Mouse (Mus musculus): Measurements from ENCODE around the gene Gfap. TPM values are rescaled to one million over a fixed set of nuclear protein-coding genes. Genes with fewer than 3 reads are reported as not detected.
A peak's percentile ranks its signal among the peaks of the same experiment; 100 is the strongest.

Gfap gene
- polyA plus RNA-seq, 1 experiment from 2014 or later: 1.1 TPM

DNA sequence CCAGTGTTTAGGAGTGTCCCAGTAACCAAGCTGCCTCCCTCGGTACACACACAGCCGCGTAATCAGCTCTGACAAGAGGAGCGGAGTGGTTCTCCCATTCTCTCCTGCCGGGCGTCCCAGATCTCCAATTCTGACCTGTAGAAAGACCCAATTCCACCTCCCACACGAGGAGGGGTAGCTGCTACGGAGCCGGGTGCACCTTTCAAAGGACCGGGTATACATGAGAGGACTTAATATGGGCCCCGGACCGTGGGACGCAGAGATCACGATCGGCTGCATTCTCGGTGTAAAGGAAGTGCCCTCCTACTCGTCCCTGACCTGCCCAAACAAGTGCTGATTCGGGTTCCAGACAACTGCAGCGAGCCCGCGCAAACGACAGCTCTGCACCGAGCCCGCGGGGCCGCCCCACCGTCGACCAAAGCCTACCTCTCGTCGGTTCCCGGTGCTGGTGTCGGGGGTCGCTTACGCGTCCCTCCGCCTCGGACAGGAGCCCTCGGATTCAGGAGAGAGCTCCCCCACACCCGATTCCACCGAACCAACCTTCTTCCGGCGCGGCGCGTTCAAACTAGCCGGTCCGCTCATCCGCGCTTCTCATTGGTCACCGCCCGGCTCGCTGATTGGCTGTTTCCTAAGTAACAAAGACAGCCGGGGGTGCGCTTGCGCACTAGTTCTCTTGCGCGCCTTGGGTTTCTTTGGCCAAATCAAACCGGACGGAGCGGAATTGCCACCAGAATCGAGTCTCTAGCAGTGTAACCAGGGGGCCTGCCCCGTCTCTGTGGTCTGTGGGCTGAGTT, 24.0 kb upstream of the Gfap start, which contains the start of gene Kif18b:
Gene Kif18b (minus strand): TSS at position 568 of the 794 bp plus-strand sequence.
- peak within 1 kb of the TSS; percentile 83 for H3K4me2 ChIP-seq (replicated peaks; ENCODE audit: low read depth)
- no peaks in the 10 kb centered on the region for H3K9me3 ChIP-seq (ENCODE audit: control insufficient read depth, low read length)
- no peaks in the 10 kb centered on the region for H3K27me3 ChIP-seq (ENCODE audit: control insufficient read depth, insufficient read depth, low read length)
- 0 out of 2 replicates have a peak, but pooled peaks cover 2% of the 10 kb centered on the region for H3K4me1 ChIP-seq (replicated peaks; ENCODE audit: control insufficient read depth, insufficient read depth)
- H3K27ac ChIP-seq (replicated peaks): peak within 1 kb of the TSS; percentile 80
- peak; percentile 94 for DNase-seq (ENCODE audit: low spot score)
- WGBS: under 1% methylated on average over 62 of the region's 62 CpGs
- no peaks in the 10 kb centered on the region; the same call in 1 of the 2 replicates for H3K36me3 ChIP-seq (ENCODE audit: control insufficient read depth, insufficient read depth, low read length)
- ATAC-seq (ENCODE audit: low FRiP score, low TSS enrichment): peak; percentile 92
- H3K4me3 ChIP-seq (ENCODE audit: low read depth, low read length): peak within 1 kb of the TSS; percentile 68
- peak within 1 kb of the TSS; percentile 56 for H3K9ac ChIP-seq (ENCODE audit: low read length)
- TF ChIP-seq CTCF (IDR thresholded peaks at IDR 0.05; ENCODE audit: low read depth) (no peak), EP300 (optimal IDR thresholded peaks at IDR 0.05) (no peak)

DNA sequence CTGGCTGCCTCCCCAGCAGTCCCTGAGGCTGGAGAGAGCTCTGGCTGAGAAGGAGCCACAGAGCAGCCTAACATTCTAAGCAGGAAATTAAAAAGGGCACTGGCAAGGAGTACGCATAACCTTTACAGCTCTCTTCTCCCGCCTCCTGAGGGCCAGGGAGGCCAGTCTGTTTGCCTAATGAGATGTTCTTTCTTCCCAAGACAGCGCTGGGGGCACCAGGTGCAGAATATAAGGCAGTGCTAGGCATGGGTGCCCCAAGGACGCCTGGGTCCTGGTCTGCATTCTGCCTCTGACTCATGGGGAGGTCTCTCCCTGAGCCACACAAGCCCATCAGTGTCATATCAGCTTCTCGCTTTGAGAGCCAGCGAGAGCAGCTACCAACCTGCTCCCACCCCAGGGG, 20.8 kb upstream of the Gfap start:
- no peak for DNase-seq (ENCODE audit: low spot score)
- H3K4me3 ChIP-seq (ENCODE audit: low read depth, low read length): no peak overlapping the region
- no peak for TF ChIP-seq CTCF (IDR thresholded peaks at IDR 0.05; ENCODE audit: low read depth)
- no peaks in the 10 kb centered on the region; the same call in 1 of the 2 replicates for H3K36me3 ChIP-seq (ENCODE audit: control insufficient read depth, insufficient read depth, low read length)
- H3K4me2 ChIP-seq (replicated peaks; ENCODE audit: low read depth): no peak overlapping the region
- 78% methylated on average over 6 of the region's 6 CpGs for WGBS
- H3K27ac ChIP-seq (replicated peaks): no peak overlapping the region
- ATAC-seq (ENCODE audit: low FRiP score, low TSS enrichment): no peak
- H3K27me3 ChIP-seq (ENCODE audit: control insufficient read depth, insufficient read depth, low read length): no peaks in the 10 kb centered on the region
- H3K9me3 ChIP-seq (ENCODE audit: control insufficient read depth, low read length): no peaks in the 10 kb centered on the region
- H3K4me1 ChIP-seq (replicated peaks; ENCODE audit: control insufficient read depth, insufficient read depth): 0 out of 2 replicates have a peak, but pooled peaks cover 2% of the 10 kb centered on the region
- no peak overlapping the region for H3K9ac ChIP-seq (ENCODE audit: low read length)

DNA sequence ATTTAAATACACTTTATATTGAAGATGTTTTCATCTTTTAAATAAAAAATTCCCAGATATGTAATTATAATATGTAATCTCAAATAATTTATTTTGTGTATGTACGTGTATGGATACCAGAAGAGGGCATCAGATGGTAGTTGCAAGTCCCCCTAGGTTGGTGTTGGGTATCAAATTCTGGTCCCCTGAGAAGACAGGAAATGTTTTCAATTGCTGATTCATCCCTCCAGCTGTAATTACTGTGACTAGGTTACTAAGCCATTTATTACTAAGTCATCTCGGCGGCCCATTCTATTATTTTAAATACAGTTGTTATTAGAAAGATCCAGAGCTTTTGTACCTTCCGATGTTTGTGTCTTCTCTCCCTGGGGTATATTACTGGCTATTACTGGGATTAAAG, 17.4 kb upstream of the Gfap start:
- Histone ChIP-seq H3K27me3 (ENCODE audit: control insufficient read depth, insufficient read depth, low read length) (no peaks in the 10 kb centered on the region), H3K4me2 (replicated peaks; ENCODE audit: low read depth) (no peak overlapping the region), H3K4me1 (replicated peaks; ENCODE audit: control insufficient read depth, insufficient read depth) (no peaks in the 10 kb centered on the region), H3K4me3 (ENCODE audit: low read depth, low read length) (no peak overlapping the region), H3K36me3 (ENCODE audit: control insufficient read depth, insufficient read depth, low read length) (no peaks in the 10 kb centered on the region; the same call in 1 of the 2 replicates), H3K9me3 (ENCODE audit: control insufficient read depth, low read length) (no peaks in the 10 kb centered on the region), H3K9ac (ENCODE audit: low read length) (no peak overlapping the region), H3K27ac (replicated peaks) (no peak overlapping the region)
- 0 out of 2 replicates have a peak, but pooled peaks have one; percentile 11 for TF ChIP-seq CTCF (IDR thresholded peaks at IDR 0.05; ENCODE audit: low read depth)
- TF ChIP-seq EP300 (optimal IDR thresholded peaks at IDR 0.05): no peak
- no peak for DNase-seq (ENCODE audit: low spot score)
- 82% methylated on average over 4 of the region's 4 CpGs for WGBS
- ATAC-seq (ENCODE audit: low FRiP score, low TSS enrichment): no peak

DNA sequence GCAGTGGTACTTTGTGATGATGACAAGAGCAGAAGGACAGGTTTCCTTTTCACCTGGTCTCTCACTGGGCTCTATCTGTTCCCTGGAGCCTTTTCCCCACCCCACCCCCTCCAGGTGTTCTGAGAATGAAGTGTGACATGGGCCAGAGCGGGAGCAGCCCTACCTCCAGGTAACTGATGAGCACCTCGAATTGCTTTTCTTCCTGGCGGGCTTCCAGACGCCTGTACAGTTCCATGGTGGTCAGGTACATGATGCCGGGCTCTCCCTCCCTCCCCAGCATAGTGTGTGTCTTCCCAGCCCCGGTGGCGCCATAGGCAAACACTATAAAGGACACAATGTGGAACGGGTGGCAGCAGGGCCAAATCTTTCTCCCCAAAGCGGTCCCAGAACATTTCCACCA, 14.7 kb upstream of the Gfap start:
- ATAC-seq (ENCODE audit: low FRiP score, low TSS enrichment) (no peak), DNase-seq (ENCODE audit: low spot score) (no peak)
- Histone ChIP-seq H3K36me3 (ENCODE audit: control insufficient read depth, insufficient read depth, low read length) (no peaks in the 10 kb centered on the region), H3K27me3 (ENCODE audit: control insufficient read depth, insufficient read depth, low read length) (no peaks in the 10 kb centered on the region), H3K9ac (ENCODE audit: low read length) (no peak overlapping the region), H3K4me2 (replicated peaks; ENCODE audit: low read depth) (no peak overlapping the region), H3K4me1 (replicated peaks; ENCODE audit: control insufficient read depth, insufficient read depth) (no peaks in the 10 kb centered on the region), H3K9me3 (ENCODE audit: control insufficient read depth, low read length) (no peaks in the 10 kb centered on the region), H3K4me3 (ENCODE audit: low read depth, low read length) (no peak overlapping the region), H3K27ac (replicated peaks) (no peak overlapping the region)
- no peak for TF ChIP-seq EP300 (optimal IDR thresholded peaks at IDR 0.05)
- TF ChIP-seq CTCF (IDR thresholded peaks at IDR 0.05; ENCODE audit: low read depth): no peak
- 82% methylated on average over 9 of the region's 9 CpGs for WGBS

DNA sequence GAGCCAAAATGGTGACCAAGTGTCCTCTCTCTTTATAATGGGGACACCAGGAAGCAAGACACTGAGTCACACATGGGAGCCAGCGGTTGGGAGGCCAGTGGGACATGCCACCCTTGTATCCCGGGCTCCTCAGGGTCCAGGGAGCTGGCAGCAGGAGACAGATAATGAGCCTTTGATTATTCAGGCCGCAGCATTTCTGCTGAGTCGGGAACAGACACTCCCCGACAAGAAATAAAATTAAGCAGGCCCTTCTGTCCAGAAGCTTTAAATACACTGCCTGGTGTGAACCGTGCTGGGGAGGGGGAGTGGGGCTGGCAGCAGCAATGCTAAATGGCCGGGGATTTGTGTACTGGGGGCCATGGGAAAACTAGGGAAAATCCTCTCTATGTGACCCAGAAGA, 10.7 kb upstream of the Gfap start:
- no peak for DNase-seq (ENCODE audit: low spot score)
- ATAC-seq (ENCODE audit: low FRiP score, low TSS enrichment): no peak
- WGBS: 85% methylated on average over 7 of the region's 7 CpGs

DNA sequence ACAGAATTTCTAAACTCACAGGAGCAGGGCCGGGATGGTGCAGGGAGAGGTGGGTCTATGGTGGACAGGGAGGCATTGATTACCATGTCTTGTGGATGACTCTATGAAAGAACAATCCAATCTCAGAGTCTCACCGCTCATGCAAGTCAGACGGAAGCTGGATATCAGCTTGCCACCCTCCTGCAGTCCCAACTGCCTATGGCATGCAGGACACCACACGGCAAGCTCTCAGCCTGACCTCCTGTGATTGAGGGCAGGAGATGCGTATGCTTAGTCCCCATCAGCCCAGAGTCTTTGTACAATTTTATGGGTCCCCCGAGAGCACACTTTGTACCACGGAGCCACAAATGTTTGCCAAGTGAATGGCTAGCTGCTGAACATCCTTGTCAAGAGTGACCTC, 2.9 kb upstream of the Gfap start:
- no peak for ATAC-seq (ENCODE audit: low FRiP score, low TSS enrichment)
- Histone ChIP-seq H3K4me2 (replicated peaks; ENCODE audit: low read depth) (no peak overlapping the region), H3K9me3 (ENCODE audit: control insufficient read depth, low read length) (no peaks in the 10 kb centered on the region), H3K4me1 (replicated peaks; ENCODE audit: control insufficient read depth, insufficient read depth) (no peaks in the 10 kb centered on the region), H3K4me3 (ENCODE audit: low read depth, low read length) (no peak overlapping the region), H3K27me3 (ENCODE audit: control insufficient read depth, insufficient read depth, low read length) (no peaks in the 10 kb centered on the region), H3K27ac (replicated peaks) (no peak overlapping the region), H3K36me3 (ENCODE audit: control insufficient read depth, insufficient read depth, low read length) (peaks cover 8% of the 10 kb centered on the region; the same call in 1 of the 2 replicates), H3K9ac (ENCODE audit: low read length) (no peak overlapping the region)
- DNase-seq (ENCODE audit: low spot score): peak; percentile 12
- WGBS: 75% methylated on average over 7 of the region's 7 CpGs
- TF ChIP-seq CTCF (IDR thresholded peaks at IDR 0.05; ENCODE audit: low read depth) (no peak), EP300 (optimal IDR thresholded peaks at IDR 0.05) (no peak)

More for the DNA sequence above, 10.7 kb upstream of the Gfap start:
- no peaks in the 10 kb centered on the region for H3K4me1 ChIP-seq (replicated peaks; ENCODE audit: control insufficient read depth, insufficient read depth)
- peaks cover 14% of the 10 kb centered on the region; the same call in 1 of the 2 replicates for H3K36me3 ChIP-seq (ENCODE audit: control insufficient read depth, insufficient read depth, low read length)
- H3K9me3 ChIP-seq (ENCODE audit: control insufficient read depth, low read length): no peaks in the 10 kb centered on the region
- no peak overlapping the region for H3K27ac ChIP-seq (replicated peaks)
- no peak overlapping the region for H3K4me3 ChIP-seq (ENCODE audit: low read depth, low read length)
- H3K4me2 ChIP-seq (replicated peaks; ENCODE audit: low read depth): no peak overlapping the region
- TF ChIP-seq EP300 (optimal IDR thresholded peaks at IDR 0.05) (no peak), CTCF (IDR thresholded peaks at IDR 0.05; ENCODE audit: low read depth) (no peak)
- no peaks in the 10 kb centered on the region for H3K27me3 ChIP-seq (ENCODE audit: control insufficient read depth, insufficient read depth, low read length)
- H3K9ac ChIP-seq (ENCODE audit: low read length): no peak overlapping the region
